Mouse (Mus musculus) spleen, postnatal 0 days (tissue): ENCODE data around the gene Ccsap. TPM values are rescaled to one million over a fixed set of nuclear protein-coding genes. Genes with fewer than 3 reads are reported as not detected.

Experiments
- polyA plus RNA-seq: library from polyadenylated mRNA; unstranded; fragments of >200 nt; fragmentation: Nextera tagmentation; extraction: Ambion mirVana; gene quantifications from 2 replicates; pipeline ENCODE4 v1.2.1, GENCODE M21; 2015

The Ccsap gene
- 3.7 and 4.5 TPM in 2 replicates for polyA plus RNA-seq

DNA sequence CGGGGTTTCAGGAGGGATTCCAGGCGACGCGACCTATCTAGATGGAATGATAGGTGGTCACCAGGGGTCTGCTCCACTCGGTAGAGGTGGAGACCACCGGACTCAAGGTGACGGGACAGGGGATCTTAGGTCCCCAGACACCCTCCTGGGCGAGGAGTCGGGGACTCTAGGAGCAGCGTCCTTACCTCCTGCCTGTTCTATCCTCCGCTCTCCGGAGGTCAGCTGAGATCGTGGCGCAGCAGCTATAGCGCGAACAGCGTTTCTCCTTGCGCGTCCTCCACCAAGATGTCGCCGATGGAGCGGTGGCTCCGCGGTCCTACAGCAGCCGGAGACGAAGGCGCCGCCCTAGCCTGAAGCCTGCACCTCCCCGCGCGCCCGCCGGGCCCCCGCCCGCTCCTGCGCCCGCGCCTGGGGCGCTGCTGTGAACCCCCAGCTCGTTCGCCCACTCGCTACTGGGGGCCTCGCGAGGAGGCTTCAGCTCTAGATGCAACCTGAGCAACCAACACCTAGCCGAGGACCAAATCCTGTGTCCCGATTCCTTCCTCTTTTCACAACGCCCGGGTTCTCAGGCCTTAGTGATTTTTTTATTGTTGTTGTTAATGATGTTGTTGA lies at the start of gene Ccsap:
Gene Ccsap (minus strand): TSS at position 562 of the 612 bp plus-strand sequence.

DNA sequence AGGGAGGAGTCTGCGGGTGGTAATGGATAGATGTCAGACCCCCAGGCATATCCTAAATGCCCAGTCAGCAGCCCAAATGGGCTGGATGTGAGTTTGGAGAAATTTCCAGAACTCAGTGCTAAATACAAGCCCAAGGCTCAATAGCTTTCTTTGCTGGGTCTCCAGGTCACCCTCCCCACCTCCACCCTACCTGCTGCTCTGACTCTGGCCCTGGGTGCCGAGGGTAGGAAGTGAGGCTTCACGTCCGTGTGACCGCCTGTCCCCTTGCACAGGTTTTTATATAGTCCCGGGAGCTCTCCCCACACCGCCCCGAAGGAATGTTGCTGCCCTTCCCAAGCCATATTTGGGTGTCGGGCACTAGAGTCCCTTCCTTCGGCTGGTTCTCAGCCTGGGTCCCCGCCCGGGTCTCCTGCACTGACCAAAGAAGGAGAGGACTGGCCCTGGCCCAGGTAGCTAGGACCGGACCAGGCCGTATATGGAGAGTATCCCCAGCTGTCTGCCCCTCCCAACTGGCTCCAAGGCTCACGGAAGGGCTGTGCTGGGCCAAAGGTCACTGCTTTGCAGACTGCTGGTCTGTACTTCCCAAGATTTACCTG lies 34.6 kb upstream of the Ccsap start, which contains the start of gene Acta1:
Gene Acta1 (minus strand): TSS at position 250 of the 596 bp plus-strand sequence.

DNA sequence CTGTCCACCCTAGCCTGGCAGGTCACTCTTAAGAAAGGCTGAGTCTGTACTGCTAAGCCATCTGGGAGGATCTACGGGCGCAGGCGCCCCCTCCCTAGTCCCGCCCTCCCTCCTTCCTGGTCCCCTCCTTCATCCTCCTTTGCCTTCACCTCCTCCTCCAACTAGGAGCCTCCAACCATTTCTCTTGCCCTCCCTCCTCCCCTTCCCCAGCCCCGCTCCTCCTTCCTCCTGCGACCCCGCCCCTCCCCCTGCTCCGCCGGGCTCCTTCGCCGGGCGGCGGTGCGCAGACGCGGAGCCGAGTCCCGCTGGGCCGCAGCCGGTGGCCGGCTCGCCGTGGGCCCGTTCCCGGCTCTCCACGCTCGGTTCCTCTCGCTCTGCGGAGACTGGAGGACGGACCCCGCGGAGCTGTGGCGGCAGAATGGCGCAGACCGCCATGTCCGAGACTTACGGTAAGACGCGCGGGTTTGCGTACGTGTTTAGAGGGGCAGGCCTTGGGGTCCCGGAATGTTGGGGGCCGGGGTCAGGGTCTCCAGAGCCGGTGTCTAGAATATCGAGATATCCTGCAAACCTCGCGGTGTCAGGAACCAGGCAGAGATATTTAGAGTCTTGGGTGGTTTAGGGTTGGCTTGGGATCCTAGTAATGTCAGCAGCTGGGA lies 54.2 kb downstream of the Ccsap start, which contains the start of gene Rab4a:
Gene Rab4a (plus strand): TSS at position 268 of the 656 bp plus-strand sequence.

Other genes with a start within 250 kb of the Ccsap start
- 1.9 and 2.7 TPM in 2 replicates for gene Rhou, start 206.3 kb downstream of the Ccsap start, polyA plus RNA-seq
- 46.9 and 47.4 TPM in 2 replicates for gene Rab4a, start 54.2 kb downstream of the Ccsap start, polyA plus RNA-seq
- gene Acta1, start 34.5 kb upstream of the Ccsap start, polyA plus RNA-seq: 2.9 and 4.4 TPM in 2 replicates
- gene Nup133, start 89.1 kb upstream of the Ccsap start, polyA plus RNA-seq: 23.6 and 23.9 TPM in 2 replicates
- gene Abcb10, start 122.9 kb upstream of the Ccsap start, polyA plus RNA-seq: 114 and 131 TPM in 2 replicates
- 27.7 and 27.8 TPM in 2 replicates for gene Taf5l, start 161.2 kb upstream of the Ccsap start, polyA plus RNA-seq
- gene Urb2, start 161.3 kb upstream of the Ccsap start, polyA plus RNA-seq: 2.2 and 2.3 TPM in 2 replicates